ENCODE assay signal across 12 mouse cellular contexts in genomic region chr3:121609090-121609489, GRCm38 (mm10).
DNase-seq lines count a peak whose midpoint lies in the region; ATAC-seq and TF ChIP-seq lines count a peak whose summit lies in the region.
"Had no signal": no experiment of that assay in that cellular context is flagged by ENCODE, and none has a peak within 500 bp of the region (broad histone marks: within the 10 kb centered on the region; RNA-seq: fewer than 3 reads in every experiment).

No protein-coding gene starts in this region.

- no peaks in the 10 kb centered on the region for H3K9me3 ChIP-seq in kidney, embryonic 15.5 days (replicated peaks)
- H3K9me3 ChIP-seq: forebrain, embryonic 12.5 days; hindbrain, embryonic 15.5 days; neural tube, embryonic 12.5 days had no signal

- no peak overlapping the region for H3K9ac ChIP-seq in kidney, embryonic 15.5 days
- H3K9ac ChIP-seq: forebrain, embryonic 12.5 days; hindbrain, embryonic 15.5 days; liver, embryonic 14.5 days; neural tube, embryonic 12.5 days had no signal

- H3K4me3 ChIP-seq in kidney, adult 2 months (ENCODE audit: insufficient read depth, low read depth, low read length) = no peak overlapping the region
- no peak overlapping the region for H3K4me3 ChIP-seq in kidney, embryonic 15.5 days (replicated peaks)
- H3K4me3 ChIP-seq in embryonic fibroblast, embryonic 13.5 days (ENCODE audit: insufficient read depth, low read length) = no peak overlapping the region
- H3K4me3 ChIP-seq: forebrain, embryonic 12.5 days; hindbrain, embryonic 15.5 days; neural tube, embryonic 12.5 days had no signal

- 43% methylated on average over 7 of the region's 7 CpGs for WGBS in kidney, adult 2 months
- WGBS in kidney, embryonic 15.5 days = 14% methylated on average over 7 of the region's 7 CpGs

- no peak for TF ChIP-seq CTCF in kidney, adult 2 months (conservative IDR thresholded peaks at IDR 0.05; ENCODE audit: insufficient read depth, insufficient read length, low read depth, low read length)
- no peak for TF ChIP-seq CTCF in embryonic fibroblast, embryonic 13.5 days (IDR thresholded peaks at IDR 0.05; ENCODE audit: borderline replicate concordance, insufficient read depth, low read length)

- no peak for TF ChIP-seq POLR2A in kidney, adult 2 months (IDR thresholded peaks at IDR 0.05; ENCODE audit: low read depth, low read length)
- no peak for TF ChIP-seq POLR2A in embryonic fibroblast, embryonic 13.5 days (IDR thresholded peaks at IDR 0.05; ENCODE audit: low read depth, low read length)

- no peak; the same call in 1 of the 2 replicates for ATAC-seq in kidney, embryonic 15.5 days (replicated peaks; ENCODE audit: low FRiP score)

- H3K4me2 ChIP-seq in kidney, embryonic 15.5 days = no peak overlapping the region
- H3K4me2 ChIP-seq: forebrain, embryonic 12.5 days; hindbrain, embryonic 15.5 days; neural tube, embryonic 12.5 days had no signal

- no peaks in the 10 kb centered on the region for H3K4me1 ChIP-seq in kidney, adult 2 months (ENCODE audit: control insufficient read depth, insufficient read depth, low read length)
- H3K4me1 ChIP-seq in kidney, embryonic 15.5 days = peaks cover 10% of the 10 kb centered on the region
- H3K4me1 ChIP-seq in embryonic fibroblast, embryonic 13.5 days (ENCODE audit: control insufficient read depth, insufficient read depth, low read length) = peaks cover 17% of the 10 kb centered on the region
- H3K4me1 ChIP-seq: forebrain, embryonic 12.5 days; hindbrain, embryonic 15.5 days had no signal

- no peaks in the 10 kb centered on the region for H3K36me3 ChIP-seq in kidney, adult 2 months (ENCODE audit: control insufficient read depth, insufficient read depth, low read length)
- no peaks in the 10 kb centered on the region for H3K36me3 ChIP-seq in kidney, embryonic 15.5 days
- H3K36me3 ChIP-seq: forebrain, embryonic 12.5 days; hindbrain, embryonic 15.5 days; neural tube, embryonic 12.5 days had no signal

- no peak overlapping the region for H3K27ac ChIP-seq in kidney, adult 2 months (ENCODE audit: insufficient read depth, low read depth, low read length)
- H3K27ac ChIP-seq in kidney, embryonic 15.5 days = no peak overlapping the region
- H3K27ac ChIP-seq in embryonic fibroblast, embryonic 13.5 days (ENCODE audit: insufficient read depth, low read length) = peak overlapping the region; percentile 42; the same call in 1 of the 2 replicates
- H3K27ac ChIP-seq: forebrain, embryonic 12.5 days; hindbrain, embryonic 15.5 days; liver, embryonic 14.5 days; neural tube, embryonic 12.5 days had no signal

- no peaks in the 10 kb centered on the region for H3K27me3 ChIP-seq in kidney, adult 2 months (replicated peaks; ENCODE audit: control insufficient read depth, insufficient read depth, low read length)
- H3K27me3 ChIP-seq in kidney, embryonic 15.5 days = no peaks in the 10 kb centered on the region
- H3K27me3 ChIP-seq: forebrain, embryonic 12.5 days; hindbrain, embryonic 15.5 days; neural tube, embryonic 12.5 days had no signal

- peak; percentile 19 for DNase-seq in adrenal gland, postnatal 10 days
- no peak for DNase-seq in adrenal gland, adult 2 months
- DNase-seq in kidney, adult 2 months = peak; percentile 38
- peak; percentile 58 to 68 for DNase-seq in kidney, postnatal 4 days
- no peak for DNase-seq in frontal cortex, adult 2 months (ENCODE audit: extremely low spot score in 1 of 2, low spot score in 1 of 2)
- no peak for DNase-seq in c-Kit-positive CD71-positive TER-119-positive erythroid progenitor cells, embryonic 14.5 days (ENCODE audit: low spot score)

Comparison
In these comparisons a context has a peak if more than half of its experiments do, and no peak if none do; other contexts are left out.
1. DNase-seq: peak in adrenal gland, postnatal 10 days (single experiment), kidney, adult 2 months (single experiment) and kidney, postnatal 4 days (2 of 2); none in adrenal gland, adult 2 months (single experiment), frontal cortex, adult 2 months (0 of 2) and c-Kit-positive CD71-positive TER-119-positive erythroid progenitor cells, embryonic 14.5 days (single experiment).